Mouse (Mus musculus) frontal cortex, adult 2 months (tissue): ENCODE results near the gene Map3k3. TPM values are rescaled to one million over a fixed set of nuclear protein-coding genes. Genes with fewer than 3 reads are reported as not detected.
"Not testable (repeated sequence)": the region's sequence is repeated elsewhere in the genome, so short reads cannot be mapped to it uniquely, and the experiment has no call there.

Source experiments
- DNase-seq, 2 experiments: peaks; one replicate each; pipeline ENCODE4 v3.0.0; 2022; ENCODE audit warnings: low spot score in 1 of 2; ENCODE audit errors: extremely low spot score in 1 of 2
- polyA plus RNA-seq: library from polyadenylated mRNA; depleted of rRNA; stranded (reverse); fragments of >200 nt; gene quantifications from 2 replicates; pipeline ENCODE4 v1.2.3, GENCODE M21; 2012

The Map3k3 gene
- polyA plus RNA-seq, 1 experiment = 32.2 TPM

GRCm38 (mm10) chr11:106073774-106074173 lies 10.6 kb upstream of the Map3k3 start:
- no peak for DNase-seq

GRCm38 (mm10) chr11:106076321-106076720 lies 8.1 kb upstream of the Map3k3 start:
- DNase-seq = peak in 1 of 2 experiments; percentile 67

GRCm38 (mm10) chr11:106084911-106085561 lies 623 bp downstream of the Map3k3 start:
- peak; percentile 31 to 67 for DNase-seq

- DNase-seq = no peak
These were observed 13.8 kb downstream of the Map3k3 start for GRCm38 (mm10) chr11:106098223-106098622.

GRCm38 (mm10) chr11:106102866-106103265 lies 18.5 kb downstream of the Map3k3 start:
- no peak for DNase-seq

- no peak for DNase-seq
These were observed 21.7 kb downstream of the Map3k3 start for GRCm38 (mm10) chr11:106106047-106106587.

GRCm38 (mm10) chr11:106111688-106112087 lies 27.3 kb downstream of the Map3k3 start:
- DNase-seq = no peak

- DNase-seq = no peak
These were observed 37.8 kb downstream of the Map3k3 start for GRCm38 (mm10) chr11:106122221-106122620.

GRCm38 (mm10) chr11:106122736-106123135 lies 38.3 kb downstream of the Map3k3 start:
- no peak for DNase-seq

GRCm38 (mm10) chr11:106124784-106125183 lies 40.4 kb downstream of the Map3k3 start:
- no peak for DNase-seq

GRCm38 (mm10) chr11:106125827-106126226 lies 41.4 kb downstream of the Map3k3 start:
- no peak for DNase-seq

GRCm38 (mm10) chr11:106126727-106127373 lies 42.4 kb downstream of the Map3k3 start:
- not testable (repeated sequence) for DNase-seq

- DNase-seq = no peak
These were observed 45.1 kb downstream of the Map3k3 start for GRCm38 (mm10) chr11:106129477-106129876.

- no peak for DNase-seq
These were observed 48.1 kb downstream of the Map3k3 start for GRCm38 (mm10) chr11:106132516-106132915.

- no peak for DNase-seq
These were observed 50.4 kb downstream of the Map3k3 start for GRCm38 (mm10) chr11:106134580-106135528.

GRCm38 (mm10) chr11:106151219-106151618 lies 66.8 kb downstream of the Map3k3 start:
- DNase-seq = no peak

- DNase-seq = peak; percentile 63 to 70
These were observed 67.7 kb downstream of the Map3k3 start for GRCm38 (mm10) chr11:106152132-106152531.

- no peak for DNase-seq
These were observed 69.7 kb downstream of the Map3k3 start for GRCm38 (mm10) chr11:106154091-106154490.

- no peak for DNase-seq
These were observed 70.4 kb downstream of the Map3k3 start for GRCm38 (mm10) chr11:106154770-106155169.

- DNase-seq = no peak
These were observed 71.3 kb downstream of the Map3k3 start for GRCm38 (mm10) chr11:106155761-106156160.

GRCm38 (mm10) chr11:106156257-106156656 lies 71.8 kb downstream of the Map3k3 start:
- no peak for DNase-seq
